Mouse (Mus musculus) cerebellum, postnatal 14 days (tissue): ENCODE data around the gene Tmco4.

Source experiments
- DNase-seq, 2 experiments: peaks; one replicate each; pipeline ENCODE4 v3.0.0; 2021; ENCODE audit warnings: mixed read lengths in 2 of 2

The Tmco4 gene

GRCm38 (mm10) chr4:139095406-139095805, 122.7 kb downstream of the Tmco4 start:
- DNase-seq: peak in 1 of 2 experiments; percentile 31

GRCm38 (mm10) chr4:139096201-139096600, 123.5 kb downstream of the Tmco4 start:
- no peak for DNase-seq

GRCm38 (mm10) chr4:139100326-139100725, 127.6 kb downstream of the Tmco4 start:
- DNase-seq: no peak

- no peak for DNase-seq
Observed at GRCm38 (mm10) chr4:139101546-139101945, 128.9 kb downstream of the Tmco4 start.

- no peak for DNase-seq
Observed at GRCm38 (mm10) chr4:139105453-139105852, 132.8 kb downstream of the Tmco4 start.
